Mouse (Mus musculus): ENCODE data around the gene Adgrg4.

DNA sequence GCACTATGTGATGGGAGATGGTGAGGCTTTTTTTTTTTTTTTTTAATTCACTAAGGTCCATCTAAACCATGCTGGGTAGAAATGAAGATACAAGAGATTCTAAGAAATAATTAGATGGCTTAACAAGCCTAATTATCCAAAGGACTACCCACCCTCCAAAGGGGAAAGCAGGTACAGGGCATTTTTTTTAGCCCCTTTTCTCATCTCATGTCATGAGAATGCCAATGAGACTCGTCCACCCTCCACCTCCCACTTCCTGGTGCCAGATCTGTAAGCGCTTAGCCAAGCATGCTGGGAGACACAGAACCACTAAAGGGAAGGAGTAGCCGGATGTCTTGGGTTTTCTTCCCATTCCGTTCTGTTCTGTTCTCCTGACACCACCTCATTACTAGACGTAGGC is 172.8 kb downstream of the Adgrg4 start, which contains the start of gene Brs3:
- no peak for TF ChIP-seq NELFE (IDR thresholded peaks at IDR 0.05; ENCODE audit: low read depth, low read length)
- TF ChIP-seq CHD1 (IDR thresholded peaks at IDR 0.05; ENCODE audit: low read depth, low read length), result no peak
- no peak for TF ChIP-seq POLR2AphosphoS2 (IDR thresholded peaks at IDR 0.05; ENCODE audit: low read depth, low read length)
- no peak for TF ChIP-seq RCOR1 (conservative IDR thresholded peaks at IDR 0.05; ENCODE audit: low read depth, low read length)
- no peak for TF ChIP-seq CTCF (conservative IDR thresholded peaks at IDR 0.05 in 1 of 2, IDR thresholded peaks at IDR 0.05 in 1 of 2; ENCODE audit: low read depth in 2 of 2, low read length in 2 of 2)
- no peak for TF ChIP-seq JUND (conservative IDR thresholded peaks at IDR 0.05; ENCODE audit: low read depth, low read length)
